Mouse (Mus musculus): ENCODE results near the gene Pmpcb.

DNA sequence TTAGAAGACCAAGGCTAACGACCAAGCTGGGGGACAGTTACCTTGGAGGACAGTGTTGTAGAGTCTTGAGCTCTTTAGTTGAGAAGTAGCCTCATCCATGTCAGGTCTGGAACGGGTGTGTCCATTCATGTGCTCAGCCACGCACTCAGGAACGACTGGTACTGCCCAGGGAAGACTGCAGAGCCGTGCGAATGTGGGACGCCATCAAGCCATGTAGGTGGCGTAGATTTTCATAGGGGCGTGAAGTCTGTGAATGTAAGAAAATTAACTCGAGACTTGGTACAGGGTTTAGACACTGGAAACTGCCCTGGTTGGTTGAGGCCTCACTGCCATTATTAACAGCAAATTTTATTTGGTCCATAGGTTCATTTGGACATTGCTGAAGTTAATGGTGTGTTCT is 6.7 kb downstream of the Pmpcb start:
- TF ChIP-seq MYOG (IDR thresholded peaks at IDR 0.05; ENCODE audit: control insufficient read depth, extremely low read depth, insufficient read length) (no peak), CTCF (IDR thresholded peaks at IDR 0.05; ENCODE audit: control insufficient read depth, insufficient read depth, insufficient read length) (no peak), FOSL1 (IDR thresholded peaks at IDR 0.05; ENCODE audit: insufficient read depth, low read length, poor library complexity, severe bottlenecking) (no peak), CEBPB (IDR thresholded peaks at IDR 0.05; ENCODE audit: low read depth) (no peak)

Measured in C2C12 (cell line).